Mouse (Mus musculus) thymus, postnatal 14 days (tissue): ENCODE results near the gene Plekhm1.
"Not testable (repeated sequence)": the region's sequence is repeated elsewhere in the genome, so short reads cannot be mapped to it uniquely, and the experiment has no call there.

Experiments
- DNase-seq: peaks from one replicate; pipeline ENCODE4 v3.0.0; 2021

The Plekhm1 gene

DNA sequence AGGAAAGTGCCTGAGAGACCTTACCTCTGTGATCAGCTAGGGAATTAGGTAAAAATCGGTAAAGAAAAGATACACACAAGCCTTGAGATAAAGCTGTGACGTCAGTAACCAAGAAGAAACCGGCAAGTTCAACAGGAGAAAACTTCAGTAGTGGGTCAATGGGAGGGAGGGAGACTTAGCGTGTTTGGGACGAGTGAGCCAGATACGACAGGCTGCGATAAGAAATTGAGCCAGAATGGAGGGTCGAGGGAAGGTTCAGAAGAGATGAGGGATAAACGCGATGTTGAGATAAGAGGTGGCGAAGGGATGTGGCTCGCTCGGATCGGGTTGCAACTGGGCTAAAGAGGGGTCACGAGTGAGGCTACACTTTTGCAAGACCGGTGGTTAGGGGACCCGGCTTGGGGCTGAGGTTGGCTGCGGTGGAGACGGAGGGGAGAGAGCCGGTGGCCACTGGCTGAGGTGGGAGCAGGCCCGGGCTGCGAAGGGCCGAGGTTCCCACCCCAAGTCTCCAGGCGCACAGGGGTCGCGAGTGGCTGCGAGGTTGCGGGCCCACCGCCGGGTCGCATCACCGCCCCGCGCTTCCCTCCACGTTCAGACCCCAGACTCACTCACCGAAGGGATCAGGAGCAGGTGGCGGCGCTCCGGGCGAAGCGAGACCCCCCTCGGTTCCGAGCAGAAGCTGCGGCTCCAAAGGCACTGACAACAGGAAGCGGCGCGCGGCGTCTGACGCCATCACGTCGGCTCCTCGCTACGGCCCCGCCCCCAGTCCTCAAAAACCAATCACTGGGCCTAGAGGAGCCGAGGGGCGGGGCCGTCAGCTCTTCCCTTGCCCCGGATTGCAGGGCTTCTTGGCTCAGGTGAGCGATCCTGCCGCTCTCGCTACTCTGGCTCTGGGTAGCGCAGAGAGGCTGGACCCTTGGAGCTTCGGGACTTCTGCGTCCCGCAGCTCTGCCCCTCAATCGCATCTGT lies at the start of gene Plekhm1:
Gene Plekhm1, minus strand, starts transcription at position 707 of the 969 bp plus-strand sequence.
- DNase-seq = peak; percentile 98

- not testable (repeated sequence) for DNase-seq
These were observed 38.6 kb upstream of the Plekhm1 start for GRCm38 (mm10) chr11:103451105-103451504.

DNA sequence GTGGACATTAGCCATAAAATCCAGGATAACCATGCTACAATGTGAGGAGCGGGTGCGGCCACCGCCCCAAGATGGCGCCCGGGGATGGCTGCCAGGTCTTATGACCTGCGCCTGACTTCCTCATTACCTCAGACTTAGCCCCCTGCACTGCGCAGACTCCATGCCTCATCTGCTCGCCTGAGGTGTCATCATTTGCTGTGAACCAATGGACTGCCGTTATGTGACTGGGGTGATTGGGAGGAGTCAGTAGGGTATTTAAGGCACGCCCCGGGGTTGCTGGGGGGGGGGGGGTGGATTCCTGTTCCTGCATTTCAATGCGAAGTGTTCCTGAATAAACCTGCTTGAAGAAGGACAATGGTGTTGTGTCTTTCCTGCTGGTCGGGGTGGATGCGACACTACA lies 37.2 kb upstream of the Plekhm1 start:
- not testable (repeated sequence) for DNase-seq

DNA sequence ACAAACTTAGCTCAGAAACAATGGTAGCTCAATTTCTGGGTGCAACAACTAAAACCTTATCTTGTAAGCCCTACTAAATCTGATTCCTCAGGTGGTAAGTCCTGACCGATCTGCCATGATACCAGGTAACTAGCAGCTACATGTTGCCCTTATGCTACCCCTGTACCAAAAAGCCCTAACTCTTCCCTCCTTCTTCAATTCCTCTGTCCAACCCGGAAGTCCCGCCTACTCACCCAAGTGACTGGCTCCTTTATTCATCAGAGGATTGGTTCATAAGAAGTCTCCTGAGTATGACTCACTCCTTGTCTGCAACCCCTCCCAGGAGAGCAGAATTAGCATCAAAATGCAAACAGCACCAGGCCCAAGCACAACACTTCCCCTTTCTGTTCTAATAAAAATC lies 31.2 kb upstream of the Plekhm1 start:
- DNase-seq = no peak

- no peak for DNase-seq
These were observed 23.8 kb upstream of the Plekhm1 start for GRCm38 (mm10) chr11:103436282-103436681.

- DNase-seq = peak; percentile 23
These were observed 12.5 kb upstream of the Plekhm1 start for GRCm38 (mm10) chr11:103425031-103425430.

- no peak for DNase-seq
These were observed 7.2 kb upstream of the Plekhm1 start for GRCm38 (mm10) chr11:103419667-103420066.

- no peak for DNase-seq
These were observed 6.7 kb upstream of the Plekhm1 start for GRCm38 (mm10) chr11:103419226-103419625.

- DNase-seq = no peak
These were observed 1.0 kb upstream of the Plekhm1 start for GRCm38 (mm10) chr11:103413516-103413915.

DNA sequence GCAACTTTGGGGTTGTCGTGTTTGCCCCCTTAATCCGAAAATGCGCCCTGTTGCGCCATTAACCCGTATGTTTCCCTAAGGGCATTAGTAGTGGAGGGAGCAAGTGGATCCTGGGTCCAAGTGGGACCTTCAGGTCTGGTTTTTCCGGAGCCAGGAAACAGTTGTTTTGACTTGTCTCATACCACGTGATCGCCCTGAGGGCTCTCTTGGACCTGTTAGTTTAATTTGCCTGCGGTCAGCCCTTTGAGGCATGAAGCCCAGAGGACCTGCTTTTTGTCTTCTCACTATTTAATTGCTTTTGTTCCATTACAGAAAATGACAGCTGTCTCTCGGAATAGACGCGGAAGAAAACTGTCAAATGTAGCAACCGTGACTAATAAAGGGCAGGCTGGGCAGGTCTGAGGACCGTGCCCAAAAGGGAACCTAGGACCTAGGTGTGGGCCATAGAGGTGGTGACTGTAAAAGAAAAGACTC lies 500 bp upstream of the Plekhm1 start:
- DNase-seq = no peak

- no peak for DNase-seq
These were observed 1.2 kb downstream of the Plekhm1 start for GRCm38 (mm10) chr11:103411301-103411700.

DNA sequence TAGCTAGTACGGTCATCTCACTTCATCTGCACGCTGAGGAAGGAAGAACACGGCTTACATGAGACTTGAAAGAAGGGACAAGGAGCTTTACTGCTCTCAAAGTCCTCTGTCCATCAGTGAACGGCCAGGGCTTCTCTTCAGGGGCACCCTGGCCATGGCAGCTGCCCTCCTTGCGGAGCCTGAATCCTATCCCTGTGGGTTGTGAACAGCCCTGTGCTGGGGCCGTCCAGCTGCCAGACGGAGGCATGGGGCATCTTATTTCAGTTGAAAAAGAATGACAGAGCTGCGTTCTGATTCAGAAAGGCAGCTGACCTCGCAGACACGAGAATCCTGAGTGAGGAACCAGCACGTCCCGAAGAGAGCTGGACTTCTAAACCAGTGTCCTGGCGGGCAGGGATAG lies 3.6 kb downstream of the Plekhm1 start:
- no peak for DNase-seq

DNA sequence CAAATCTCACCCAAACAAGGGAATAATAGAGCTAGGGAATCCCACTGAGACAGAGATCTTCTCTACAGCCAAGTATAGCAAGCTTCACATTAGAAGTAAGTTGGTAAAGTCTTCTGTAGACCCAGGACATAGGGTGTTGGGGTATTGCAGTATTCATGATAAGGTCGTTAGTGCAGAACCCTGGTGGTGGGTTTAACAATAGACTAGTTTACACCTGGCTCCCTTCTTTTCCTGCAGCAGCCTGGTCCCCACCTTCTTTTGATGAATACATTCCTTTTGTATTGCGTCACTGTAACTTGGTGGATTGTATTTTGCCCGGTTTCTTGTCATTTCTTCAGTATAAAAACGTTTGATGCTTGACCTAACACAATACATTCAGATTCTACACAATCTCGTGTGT lies 5.4 kb downstream of the Plekhm1 start:
- DNase-seq = not testable (repeated sequence)

DNA sequence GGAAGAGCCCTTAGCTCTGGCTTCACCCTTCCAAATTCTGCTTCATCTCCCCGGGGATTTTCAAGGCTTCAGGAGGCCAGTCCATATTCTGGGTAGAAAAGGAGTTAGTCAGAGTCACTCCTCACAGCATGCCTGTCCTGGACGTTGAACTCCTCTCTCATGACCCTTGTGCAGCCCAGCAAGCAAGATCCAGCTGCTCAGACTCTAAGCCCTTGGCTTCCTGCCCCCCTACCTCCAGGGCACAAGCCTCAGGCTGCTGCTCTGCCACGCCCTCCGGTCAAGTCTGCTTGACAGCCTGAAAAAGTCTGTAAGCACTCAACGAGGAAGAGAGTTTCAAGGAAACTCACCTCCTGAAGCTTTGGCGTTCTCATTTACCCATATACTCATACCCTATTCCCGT lies 5.9 kb downstream of the Plekhm1 start:
- no peak for DNase-seq

DNA sequence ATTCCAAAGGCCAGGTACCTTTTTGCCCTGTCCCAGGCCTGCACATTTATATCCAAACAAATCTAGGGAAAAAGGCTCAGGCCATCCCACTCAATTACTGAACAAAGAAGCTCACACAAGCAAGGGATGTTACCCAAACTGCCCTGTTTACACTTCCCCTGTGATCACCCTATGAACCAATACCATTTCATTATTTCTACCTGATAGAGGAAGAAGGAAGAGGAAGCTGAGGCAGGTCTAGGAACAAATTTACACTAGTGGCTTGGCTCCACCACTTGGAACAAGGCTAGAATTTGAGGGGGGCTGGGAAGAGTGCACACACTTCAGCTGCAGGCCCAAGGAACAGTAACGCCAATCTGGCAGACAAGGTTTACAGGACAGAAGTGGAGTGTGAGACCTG lies 6.7 kb downstream of the Plekhm1 start:
- no peak for DNase-seq

DNA sequence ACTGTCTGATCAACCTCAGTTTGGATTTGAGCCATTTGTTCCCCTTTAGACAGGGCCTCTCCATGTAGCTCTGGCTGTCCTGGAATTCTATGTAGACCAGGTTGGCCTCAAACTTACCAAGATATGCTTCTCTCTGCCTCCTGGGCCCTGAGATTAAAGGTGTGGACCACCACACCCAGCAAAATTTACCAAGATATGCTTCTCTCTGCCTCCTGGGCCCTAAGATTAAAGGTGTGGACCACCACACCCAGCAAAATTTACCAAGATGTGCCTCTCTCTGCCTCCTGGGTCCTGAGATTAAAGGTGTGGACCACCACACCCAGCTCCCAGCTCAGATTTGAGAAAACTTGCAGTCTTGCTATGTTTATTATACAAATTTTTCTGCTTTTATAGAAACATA lies 7.9 kb downstream of the Plekhm1 start:
- no peak for DNase-seq

GRCm38 (mm10) chr11:103403776-103404175 lies 8.7 kb downstream of the Plekhm1 start:
- DNase-seq = peak; percentile 27

- no peak for DNase-seq
These were observed 9.7 kb downstream of the Plekhm1 start for GRCm38 (mm10) chr11:103402738-103403137.

DNA sequence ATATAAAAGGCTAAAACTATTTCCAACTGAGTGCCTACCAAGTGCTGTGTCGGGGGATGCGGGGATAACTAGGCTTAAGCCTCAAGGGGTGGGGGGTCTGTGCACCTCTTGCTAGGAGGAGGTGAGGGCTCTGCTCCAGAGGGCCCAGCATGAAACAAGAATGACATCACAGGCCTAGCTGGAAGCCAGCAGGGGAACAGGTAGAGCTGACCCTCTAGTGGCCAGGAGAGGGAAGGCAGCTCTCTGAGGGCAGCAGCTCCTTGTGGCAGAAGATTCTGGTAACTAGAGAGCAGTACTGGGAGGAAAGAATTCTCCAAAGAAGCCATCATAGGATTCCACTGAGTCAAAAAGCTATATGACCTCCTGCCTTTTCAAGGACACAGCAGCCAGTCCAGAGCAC lies 10.3 kb downstream of the Plekhm1 start:
- peak; percentile 75 for DNase-seq

GRCm38 (mm10) chr11:103399986-103400385 lies 12.5 kb downstream of the Plekhm1 start:
- DNase-seq = no peak

DNA sequence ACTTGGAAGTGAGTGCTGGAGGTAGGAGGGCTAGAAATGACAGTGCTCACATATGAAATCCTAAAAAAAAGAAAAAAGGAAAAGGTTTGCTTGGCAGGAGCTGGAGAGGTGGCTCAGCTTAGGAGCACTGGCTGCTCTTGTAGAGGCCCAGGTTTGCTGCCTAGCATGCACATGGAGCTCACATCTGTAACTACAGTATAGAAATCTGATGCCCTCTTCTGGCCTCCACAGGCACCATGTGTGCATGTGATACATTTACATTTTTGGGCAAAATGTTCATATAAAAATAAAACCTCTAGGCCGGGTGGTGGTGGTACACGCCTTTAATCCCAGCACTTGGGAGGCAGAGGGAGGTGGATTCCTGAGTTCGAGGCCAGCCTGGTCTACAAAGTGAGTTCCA lies 13.4 kb downstream of the Plekhm1 start:
- peak; percentile 43 for DNase-seq

DNA sequence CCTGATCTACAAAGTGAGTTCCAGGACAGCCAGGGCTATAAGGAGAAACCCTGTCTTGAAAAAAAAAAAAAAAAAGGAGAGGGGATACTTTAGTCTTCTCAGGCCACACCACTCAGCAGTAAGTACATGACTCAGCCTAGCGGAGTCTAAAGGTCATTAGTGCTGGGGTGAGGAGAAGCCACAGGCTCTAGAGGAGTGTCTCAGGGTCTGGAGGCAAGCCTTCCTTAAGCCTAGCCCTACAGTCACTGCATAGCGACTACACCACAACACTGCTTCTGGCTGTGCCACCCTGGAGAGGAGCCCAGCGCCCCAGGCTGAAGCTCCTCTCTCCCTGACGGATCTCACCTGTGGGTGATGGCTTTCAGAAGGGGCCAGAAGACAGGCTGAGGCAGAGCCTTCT lies 15.8 kb downstream of the Plekhm1 start:
- DNase-seq = no peak

- no peak for DNase-seq
These were observed 16.3 kb downstream of the Plekhm1 start for GRCm38 (mm10) chr11:103396236-103396635.

DNA sequence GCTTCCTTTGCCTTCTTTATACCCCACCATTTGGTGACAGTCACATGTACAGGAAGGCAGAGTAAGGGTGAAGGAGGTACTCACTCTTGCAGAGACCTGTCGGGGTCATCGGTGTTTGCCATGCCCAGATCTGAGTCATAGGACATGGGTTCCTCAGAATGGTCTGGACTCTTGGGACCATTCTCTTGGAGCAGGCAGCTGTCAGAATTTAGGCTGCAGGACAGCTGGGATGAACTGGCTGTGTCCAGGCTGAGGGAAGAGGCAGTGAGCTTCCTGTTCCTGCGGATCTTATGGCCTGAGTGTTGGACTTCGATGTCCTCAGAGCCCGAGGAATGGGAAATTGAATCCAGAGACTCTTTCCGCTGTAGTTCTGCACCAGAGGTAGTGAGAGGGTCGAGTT lies 17.9 kb downstream of the Plekhm1 start:
- DNase-seq = no peak

- no peak for DNase-seq
These were observed 18.5 kb downstream of the Plekhm1 start for GRCm38 (mm10) chr11:103394025-103394424.
